Mouse (Mus musculus): Measurements from ENCODE around the gene Raph1.

Gene Raph1

DNA sequence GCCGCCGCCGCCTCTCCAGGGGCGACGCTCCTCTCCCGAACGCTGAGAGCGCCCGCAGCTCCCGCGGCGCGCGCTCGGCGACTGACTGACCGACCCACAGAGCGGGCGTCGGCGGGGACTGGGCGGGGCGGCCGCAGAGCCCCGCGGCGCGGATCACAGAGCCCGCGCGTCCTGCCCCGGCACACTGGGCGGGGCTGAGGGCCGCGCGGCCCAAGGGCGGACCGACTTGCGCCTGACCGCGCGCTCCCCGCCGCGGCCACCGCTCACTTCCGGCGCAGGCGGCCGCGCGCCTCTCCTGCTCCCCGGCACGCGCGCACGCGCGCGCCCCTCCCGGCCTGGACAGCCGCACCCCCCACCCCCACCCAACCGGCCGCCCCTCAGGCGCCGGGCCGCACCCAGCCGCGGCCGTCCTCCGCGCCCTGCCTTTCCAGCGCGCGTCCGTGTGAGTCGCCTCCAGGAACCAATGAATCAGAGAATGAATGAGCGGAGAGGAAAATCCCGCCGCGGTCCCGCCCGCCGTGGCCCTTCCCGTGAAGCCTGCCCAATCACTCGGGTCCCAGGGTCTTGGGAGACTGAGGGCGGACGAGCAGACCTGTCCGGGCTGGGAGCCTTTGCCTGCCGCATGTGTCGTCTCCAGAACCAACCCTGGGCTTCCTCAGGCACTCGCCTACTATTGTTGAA is at the start of gene Raph1:
Raph1 (minus strand) TSS at position 474 of the 681 bp plus-strand sequence.
- DNase-seq: peak; percentile 14 to 31

- DNase-seq: no peak
Observed at GRCm38 (mm10) chr1:60615703-60616102, 48.8 kb upstream of the Raph1 start.

GRCm38 (mm10) chr1:60614902-60615301 is 48.0 kb upstream of the Raph1 start:
- DNase-seq: no peak

- DNase-seq: no peak
Observed at GRCm38 (mm10) chr1:60611968-60612367, 45.1 kb upstream of the Raph1 start.

- no peak for DNase-seq
Observed at GRCm38 (mm10) chr1:60610631-60611030, 43.7 kb upstream of the Raph1 start.

DNA sequence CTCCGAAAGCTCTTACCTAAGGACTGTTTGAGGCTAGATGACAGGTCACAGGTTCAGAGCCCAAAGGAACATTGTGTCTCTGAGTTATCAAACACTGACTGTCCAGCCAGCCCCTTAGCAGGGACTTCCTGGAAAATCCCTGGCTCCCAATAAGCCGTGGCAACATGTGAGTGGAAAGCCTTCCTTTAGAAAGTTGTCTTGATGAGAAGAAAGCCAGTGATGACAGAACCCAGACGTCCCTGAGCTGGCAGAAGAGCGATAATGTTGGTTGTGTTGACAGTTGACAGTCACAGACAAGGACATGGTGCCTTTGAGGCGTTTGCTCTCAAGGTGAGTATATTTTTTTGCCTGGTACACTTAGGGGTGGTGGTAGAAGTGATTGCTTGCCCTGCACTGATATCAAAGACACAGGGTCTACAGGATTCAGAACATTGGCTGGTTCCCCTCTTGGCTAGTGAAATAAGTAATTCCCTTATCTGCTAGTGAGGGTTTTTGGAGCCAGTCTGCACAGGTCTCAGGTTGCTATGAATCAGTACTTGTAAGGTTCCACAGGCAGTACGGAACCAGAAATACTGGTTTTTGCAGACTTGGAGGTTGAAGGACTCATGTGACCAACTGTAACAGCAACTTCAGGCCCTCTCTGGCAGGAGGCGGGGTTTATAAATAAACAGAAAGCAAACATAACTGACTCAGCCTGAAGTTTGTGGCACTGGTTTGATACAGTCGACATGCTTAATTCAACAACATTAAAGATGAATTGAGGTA is 42.3 kb upstream of the Raph1 start:
- no peak for DNase-seq

DNA sequence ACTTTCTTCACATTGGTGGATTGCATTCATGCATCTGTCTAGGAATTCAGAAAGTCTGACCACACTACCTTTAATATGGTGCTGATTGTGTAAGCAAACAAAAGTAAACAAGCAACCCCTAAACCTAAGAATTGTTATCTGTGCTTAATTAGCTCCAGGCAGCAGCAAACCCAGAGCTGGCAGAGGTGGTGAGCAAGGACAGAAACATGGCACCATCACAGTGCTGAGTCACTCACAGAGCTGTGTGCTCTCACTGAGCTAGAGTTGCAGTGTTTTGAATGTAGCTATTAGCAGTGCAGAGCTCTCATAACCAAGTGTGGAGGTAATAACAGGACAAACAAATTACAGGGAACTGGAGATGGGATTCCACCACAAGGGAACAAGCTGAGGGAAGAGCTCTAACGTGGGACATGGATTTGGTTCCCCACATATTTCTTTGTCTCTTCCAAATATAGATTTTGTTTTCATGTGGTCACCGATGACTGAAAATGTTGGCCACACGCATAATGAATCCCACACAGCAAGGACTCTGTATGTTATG is 37.6 kb upstream of the Raph1 start:
- no peak for DNase-seq

DNA sequence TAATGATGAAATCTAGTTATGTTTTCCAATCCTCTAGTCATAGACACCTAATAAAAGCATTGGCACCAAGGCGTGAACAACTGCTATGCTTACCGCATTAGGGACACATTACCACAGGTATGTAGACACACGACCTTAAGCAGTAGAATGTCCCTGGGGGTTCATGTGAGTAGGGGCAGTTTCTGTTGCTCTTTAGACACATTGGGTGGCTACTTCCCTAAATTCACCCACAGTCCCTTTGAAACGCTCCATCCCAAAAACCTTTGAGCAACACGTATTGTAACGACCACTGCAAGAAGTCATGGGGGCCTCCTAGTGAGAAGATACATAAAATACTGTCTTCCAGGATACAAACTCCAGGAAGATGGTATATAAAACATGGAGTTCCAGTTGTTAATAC is 33.8 kb upstream of the Raph1 start:
- no peak for DNase-seq

DNA sequence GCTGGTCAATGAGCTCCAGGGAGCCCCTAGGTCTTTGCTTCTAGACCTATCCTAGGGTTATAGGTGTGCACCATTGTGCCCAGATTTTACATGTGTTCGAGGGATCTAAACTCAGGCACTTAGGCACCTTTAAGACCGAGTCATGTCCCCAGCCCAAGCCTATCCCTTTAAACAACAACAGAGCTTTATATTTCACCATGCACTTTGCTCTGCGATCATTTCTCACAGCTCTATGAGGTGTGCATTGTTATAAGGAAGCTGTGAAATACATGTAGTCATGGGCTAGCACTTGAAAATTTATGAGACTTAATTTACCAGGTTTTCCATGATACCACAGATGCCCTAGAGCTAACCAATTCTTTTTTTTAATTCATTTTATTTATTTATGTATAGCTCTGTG is 33.0 kb upstream of the Raph1 start:
- DNase-seq: no peak

- DNase-seq: no peak
Observed at GRCm38 (mm10) chr1:60599013-60599701, 32.3 kb upstream of the Raph1 start.

GRCm38 (mm10) chr1:60596386-60597320 is 29.7 kb upstream of the Raph1 start:
- no peak for DNase-seq

DNA sequence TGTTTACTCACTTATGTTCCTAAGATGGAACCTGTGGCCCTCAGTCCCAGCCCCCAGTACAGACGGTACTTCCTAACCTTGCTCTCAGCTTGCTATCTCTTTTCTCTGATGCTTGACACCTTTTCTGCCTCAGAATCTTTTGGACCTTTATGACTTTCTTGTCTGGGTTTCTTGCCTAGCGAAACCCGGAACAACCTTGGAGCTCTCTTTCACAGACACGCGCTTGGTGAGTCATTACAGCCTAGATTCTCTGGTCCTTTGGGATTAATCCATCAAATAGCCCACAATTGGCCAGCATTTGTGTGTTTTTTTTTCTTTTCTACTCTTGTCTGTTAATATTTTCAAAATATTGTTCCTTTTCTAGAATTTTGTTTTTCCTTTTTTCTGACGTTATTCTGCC is 26.2 kb upstream of the Raph1 start:
- DNase-seq: no peak

GRCm38 (mm10) chr1:60588887-60589629 is 22.2 kb upstream of the Raph1 start:
- DNase-seq: no peak

- no peak for DNase-seq
Observed at GRCm38 (mm10) chr1:60580990-60581389, 14.1 kb upstream of the Raph1 start.

DNA sequence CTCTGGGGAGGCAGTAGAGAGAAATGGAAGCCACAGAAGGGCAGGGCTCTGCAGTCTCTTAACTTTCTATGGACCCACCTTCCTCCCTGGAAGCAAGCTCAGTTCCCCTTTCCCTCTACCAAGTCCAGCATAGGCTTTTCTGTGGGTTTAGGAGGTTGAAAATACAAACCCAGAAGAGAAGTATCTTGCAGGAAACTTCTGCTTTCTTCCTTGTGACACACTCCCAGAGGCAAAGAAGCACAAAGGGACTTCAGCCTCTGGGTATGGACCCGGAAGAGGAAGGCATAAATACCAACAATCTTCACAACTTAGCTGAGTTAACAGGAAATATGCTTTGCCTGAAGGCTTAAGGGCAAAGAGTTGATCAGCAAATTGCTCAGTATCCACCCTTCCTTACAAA is 13.0 kb upstream of the Raph1 start:
- DNase-seq: no peak

GRCm38 (mm10) chr1:60572699-60573098 is 5.8 kb upstream of the Raph1 start:
- no peak for DNase-seq

DNA sequence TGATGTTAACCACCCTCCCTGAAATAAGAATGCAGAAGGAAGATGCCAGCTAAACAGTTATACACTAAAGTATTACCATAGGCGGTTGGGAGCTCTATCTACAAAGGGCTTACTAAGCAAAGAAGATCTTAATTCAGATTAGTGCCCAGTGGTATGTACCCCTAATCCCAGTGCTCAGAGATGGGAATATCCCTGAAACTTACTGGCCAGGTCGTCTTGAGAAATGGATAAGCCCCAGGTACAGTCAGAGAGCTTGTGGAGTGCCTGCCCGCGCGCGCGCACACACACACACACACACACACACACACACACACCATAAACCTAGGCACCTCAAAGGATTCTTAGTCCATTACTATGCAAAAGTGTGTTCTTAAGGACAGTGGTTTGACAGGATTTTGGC is 2.8 kb upstream of the Raph1 start:
- no peak for DNase-seq

GRCm38 (mm10) chr1:60569210-60569609 is 2.3 kb upstream of the Raph1 start:
- DNase-seq: no peak

- DNase-seq: no peak
Observed at GRCm38 (mm10) chr1:60567321-60567720, 417 bp upstream of the Raph1 start.

DNA sequence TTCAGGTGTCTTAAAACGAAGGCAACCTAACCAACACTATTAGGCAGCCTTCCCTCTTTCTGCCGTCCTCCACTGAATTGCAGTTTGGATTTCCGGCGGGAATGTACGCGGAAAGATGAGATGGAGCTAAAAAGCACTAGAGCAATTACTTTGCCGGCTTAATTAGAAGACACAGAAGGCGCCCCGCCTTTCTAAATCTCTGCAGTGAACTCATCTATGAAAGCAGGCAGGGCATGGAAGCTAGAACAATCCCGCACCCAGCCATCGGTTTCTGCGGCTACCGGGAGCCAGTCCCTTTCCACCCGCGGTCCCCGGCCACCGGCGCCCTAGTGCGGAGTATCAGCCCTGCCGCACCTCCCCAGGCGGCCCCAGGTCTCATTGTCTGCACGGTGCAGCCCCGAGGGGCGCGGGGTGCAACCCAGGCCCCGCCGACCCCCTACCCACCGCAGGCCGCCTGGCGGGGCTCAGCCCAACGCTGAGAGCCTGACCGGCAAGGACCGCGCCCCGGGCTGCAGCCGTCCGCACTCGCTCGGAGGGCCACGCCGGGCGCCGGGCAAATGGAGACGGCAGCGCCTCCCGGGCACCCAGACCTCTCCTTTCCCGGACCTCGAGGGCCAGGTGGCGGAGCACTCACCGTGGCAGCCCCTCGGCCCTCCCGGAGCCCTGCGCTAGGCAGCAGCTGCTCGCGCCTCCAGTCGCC is 823 bp downstream of the Raph1 start:
- DNase-seq: peak; percentile 22 to 35

Data from B cell, adult 2 months (primary cell).